Mouse (Mus musculus): ENCODE measurements around the gene Cryba4.

Cryba4 gene

GRCm38 (mm10) chr5:112285548-112286085 is 33.3 kb upstream of the Cryba4 start:
- DNase-seq = no peak

- peak in 1 of 2 experiments; percentile 10 for DNase-seq
Observed at GRCm38 (mm10) chr5:112284203-112284582, 31.9 kb upstream of the Cryba4 start.

GRCm38 (mm10) chr5:112283543-112284202 is 31.4 kb upstream of the Cryba4 start:
- DNase-seq = peak in 1 of 2 experiments; percentile 54

- no peak for DNase-seq
Observed at GRCm38 (mm10) chr5:112282780-112283482, 30.6 kb upstream of the Cryba4 start.

GRCm38 (mm10) chr5:112282123-112282779 is 29.9 kb upstream of the Cryba4 start:
- peak in 1 of 2 experiments; percentile 22 for DNase-seq

- no peak for DNase-seq
Observed at GRCm38 (mm10) chr5:112281676-112282075, 29.4 kb upstream of the Cryba4 start.

- DNase-seq = peak in 1 of 2 experiments; percentile 7
Observed at GRCm38 (mm10) chr5:112280863-112281660, 28.7 kb upstream of the Cryba4 start.

- DNase-seq = no peak
Observed at GRCm38 (mm10) chr5:112280151-112280550, 27.8 kb upstream of the Cryba4 start.

- peak in 1 of 2 experiments; percentile 2 for DNase-seq
Observed at GRCm38 (mm10) chr5:112279181-112280021, 27.1 kb upstream of the Cryba4 start.

GRCm38 (mm10) chr5:112277906-112278470 is 25.7 kb upstream of the Cryba4 start:
- no peak for DNase-seq

GRCm38 (mm10) chr5:112276907-112277348 is 24.6 kb upstream of the Cryba4 start:
- no peak for DNase-seq

- DNase-seq = peak; percentile 100
Observed at GRCm38 (mm10) chr5:112276267-112276873, 24.1 kb upstream of the Cryba4 start, which contains the start of gene Tpst2. Gene Tpst2, plus strand, starts transcription at chr5:112276691.

- DNase-seq = no peak
Observed at GRCm38 (mm10) chr5:112275021-112275804, 22.9 kb upstream of the Cryba4 start.

- no peak for DNase-seq
Observed at GRCm38 (mm10) chr5:112273746-112274463, 21.6 kb upstream of the Cryba4 start.

GRCm38 (mm10) chr5:112272934-112273333 is 20.6 kb upstream of the Cryba4 start:
- no peak for DNase-seq

GRCm38 (mm10) chr5:112270764-112271541 is 18.6 kb upstream of the Cryba4 start:
- no peak for DNase-seq

GRCm38 (mm10) chr5:112266011-112266777 is 13.9 kb upstream of the Cryba4 start:
- DNase-seq = no peak
